11 mouse cellular contexts compared by ENCODE assay signal in genomic region chr17:65400914-65401313, GRCm38 (mm10).
DNase-seq lines count a peak whose midpoint lies in the region; ATAC-seq and TF ChIP-seq lines count a peak whose summit lies in the region.
"Had no signal": no experiment of that assay in that cellular context is flagged by ENCODE, and none has a peak within 500 bp of the region (broad histone marks: within the 10 kb centered on the region; RNA-seq: fewer than 3 reads in every experiment).

No protein-coding gene starts in this region.

- intact Hi-C loops in heart, adult 2 months (cut with DNase I): loop anchor here (5.0 kb wide), 1 partner anchor 126 kb away; no protein-coding TSS in a partner anchor

- no peak for TF ChIP-seq POLR2A in heart, adult 2 months (IDR thresholded peaks at IDR 0.05; ENCODE audit: insufficient read depth, low read depth, low read length)

- H3K27me3 ChIP-seq in heart, adult 2 months (ENCODE audit: control insufficient read depth, insufficient read depth, low read length): no peaks in the 10 kb centered on the region
- H3K27me3 ChIP-seq in heart, embryonic 10.5 days (ENCODE audit: insufficient read depth, poor library complexity, severe bottlenecking): no peaks in the 10 kb centered on the region
- H3K27me3 ChIP-seq in heart, postnatal 0 days (ENCODE audit: control insufficient read depth, insufficient read depth, low read length): no peaks in the 10 kb centered on the region
- H3K27me3 ChIP-seq: heart, embryonic 13.5 days had no signal

- no peaks in the 10 kb centered on the region for H3K79me2 ChIP-seq in heart, adult 2 months (replicated peaks; ENCODE audit: control insufficient read depth, insufficient read depth, low read length)

- WGBS in heart, adult 2 months: 31% methylated on average over 1 of the region's 1 CpGs
- WGBS in heart, embryonic 10.5 days: 84% methylated on average over 1 of the region's 1 CpGs
- WGBS in heart, postnatal 0 days: 27% methylated on average over 1 of the region's 1 CpGs

- ATAC-seq in heart, postnatal 0 days (ENCODE audit: insufficient read depth, low read depth): no peak; the same call in 1 of the 2 replicates
- ATAC-seq: inflammation-experienced regulatory T-cells, adult 6 months had no signal

- no peak for TF ChIP-seq EP300 in heart, adult 2 months (IDR thresholded peaks at IDR 0.05; ENCODE audit: insufficient read depth, low read depth, low read length)
- no peak for TF ChIP-seq EP300 in heart, postnatal 0 days (IDR thresholded peaks at IDR 0.05; ENCODE audit: low read depth)

- no peak overlapping the region for H3K4me3 ChIP-seq in heart, adult 2 months
- no peak overlapping the region for H3K4me3 ChIP-seq in heart, embryonic 10.5 days
- H3K4me3 ChIP-seq in heart, postnatal 0 days (ENCODE audit: low read depth, low read length): no peak overlapping the region
- H3K4me3 ChIP-seq: heart, embryonic 13.5 days; myocyte had no signal

- peaks cover 2% of the 10 kb centered on the region; the same call in 1 of the 2 replicates for H3K4me1 ChIP-seq in heart, adult 2 months (ENCODE audit: control insufficient read depth, insufficient read depth, low read length)
- no peaks in the 10 kb centered on the region for H3K4me1 ChIP-seq in heart, embryonic 10.5 days
- 0 out of 2 replicates have a peak, but pooled peaks cover 5% of the 10 kb centered on the region for H3K4me1 ChIP-seq in heart, postnatal 0 days (ENCODE audit: control insufficient read depth, insufficient read depth)
- H3K4me1 ChIP-seq: heart, embryonic 13.5 days had no signal

- TF ChIP-seq CTCF in heart, adult 2 months (IDR thresholded peaks at IDR 0.05): no peak
- no peak for TF ChIP-seq CTCF in heart, postnatal 0 days (IDR thresholded peaks at IDR 0.05; ENCODE audit: low read depth)

- DNase-seq in heart, adult 2 months: peak; percentile 21 to 46
- DNase-seq in heart, embryonic 10.5 days (ENCODE audit: low spot score): no peak
- peak; percentile 49 to 50 for DNase-seq in right cerebral cortex, postnatal 10 days (ENCODE audit: low spot score in 2 of 2)
- no peak for DNase-seq in right cerebral cortex, postnatal 36 days (ENCODE audit: low spot score in 2 of 2)
- DNase-seq in heart, postnatal 0 days (ENCODE audit: low spot score): peak; percentile 20
- DNase-seq in skeletal muscle tissue, adult 2 months (ENCODE audit: low read depth, low spot score): peak; percentile 4
- no peak for DNase-seq in gastrocnemius, adult 8-10 months (ENCODE audit: low spot score in 2 of 2)
- DNase-seq: layer of hippocampus, postnatal 36 days had no signal

- no peak overlapping the region for H3K27ac ChIP-seq in heart, adult 2 months
- no peak overlapping the region for H3K27ac ChIP-seq in heart, embryonic 10.5 days
- no peak overlapping the region for H3K27ac ChIP-seq in heart, postnatal 0 days (ENCODE audit: low read depth)
- H3K27ac ChIP-seq: heart, embryonic 13.5 days had no signal

- no peak overlapping the region for H3K4me2 ChIP-seq in heart, postnatal 0 days (ENCODE audit: low read depth, low read length)
- H3K4me2 ChIP-seq: heart, embryonic 13.5 days had no signal

- no peaks in the 10 kb centered on the region for H3K36me3 ChIP-seq in heart, adult 2 months (ENCODE audit: control insufficient read depth, insufficient read depth, low read length)
- H3K36me3 ChIP-seq in heart, embryonic 10.5 days: no peaks in the 10 kb centered on the region
- H3K36me3 ChIP-seq in heart, postnatal 0 days (replicated peaks; ENCODE audit: control insufficient read depth, insufficient read depth, low read length): no peaks in the 10 kb centered on the region
- H3K36me3 ChIP-seq: heart, embryonic 13.5 days had no signal

- H3K9ac ChIP-seq in heart, adult 2 months (ENCODE audit: low read depth, low read length): no peak overlapping the region
- no peak overlapping the region for H3K9ac ChIP-seq in heart, postnatal 0 days (replicated peaks; ENCODE audit: low read depth, low read length)
- H3K9ac ChIP-seq: heart, embryonic 13.5 days had no signal

- H3K9me3 ChIP-seq in heart, embryonic 10.5 days: no peaks in the 10 kb centered on the region
- no peaks in the 10 kb centered on the region for H3K9me3 ChIP-seq in heart, postnatal 0 days (replicated peaks; ENCODE audit: control insufficient read depth, low read length)
- H3K9me3 ChIP-seq: heart, embryonic 13.5 days had no signal

Comparison
In these comparisons a context has a peak if more than half of its experiments do, and no peak if none do; other contexts are left out.
1. DNase-seq: peak in heart, adult 2 months (2 of 2), right cerebral cortex, postnatal 10 days (2 of 2), heart, postnatal 0 days (single experiment) and skeletal muscle tissue, adult 2 months (single experiment); none in heart, embryonic 10.5 days (single experiment), right cerebral cortex, postnatal 36 days (0 of 2) and gastrocnemius, adult 8-10 months (0 of 2).